8 mouse cellular contexts compared by ENCODE assay signal in genomic region chr2:174110783-174111549, GRCm38 (mm10). TPM values are rescaled to one million over a fixed set of nuclear protein-coding genes. Genes with fewer than 3 reads are reported as not detected.
DNase-seq lines count a peak whose midpoint lies in the region; ATAC-seq lines count a peak whose summit lies in the region.

No protein-coding gene starts in this region.

- peak; percentile 10 for DNase-seq in right cerebral cortex, postnatal 25 days
- no peak for DNase-seq in right cerebral cortex, postnatal 14 days
- DNase-seq in embryo, embryonic 11.5 days (ENCODE audit: low read depth, low spot score): peak; percentile 37
- DNase-seq in midbrain, embryonic 11.5 days (ENCODE audit: low spot score, missing footprints): peak; percentile 90
- peak; percentile 58 for DNase-seq in testis, postnatal 14 days (ENCODE audit: low spot score)
- DNase-seq in layer of hippocampus, adult 8-10 months (ENCODE audit: low spot score in 2 of 2): no peak

- H3K9me3 ChIP-seq in heart, embryonic 12.5 days (replicated peaks): no peaks in the 10 kb centered on the region
- no peaks in the 10 kb centered on the region for H3K9me3 ChIP-seq in limb, embryonic 12.5 days
- H3K9me3 ChIP-seq in midbrain, embryonic 11.5 days (ENCODE audit: control insufficient read depth, low read length): no peaks in the 10 kb centered on the region

- H3K4me1 ChIP-seq in heart, embryonic 12.5 days (replicated peaks): peaks cover 29% of the 10 kb centered on the region
- peaks cover 18% of the 10 kb centered on the region for H3K4me1 ChIP-seq in limb, embryonic 12.5 days (replicated peaks)
- peaks cover 10% of the 10 kb centered on the region for H3K4me1 ChIP-seq in midbrain, embryonic 11.5 days (ENCODE audit: control insufficient read depth, insufficient read depth, low read length)

- H3K27ac ChIP-seq in heart, embryonic 12.5 days (ENCODE audit: poor library complexity, severe bottlenecking): peak overlapping the region; percentile 17; the same call in 1 of the 2 replicates
- peak overlapping the region; percentile 84; the same call in 1 of the 2 replicates for H3K27ac ChIP-seq in limb, embryonic 12.5 days
- H3K27ac ChIP-seq in midbrain, embryonic 11.5 days (ENCODE audit: low read depth, low read length): peak overlapping the region; percentile 20; the same call in 1 of the 2 replicates

- peak overlapping the region; percentile 84 for H3K4me2 ChIP-seq in heart, embryonic 12.5 days
- peak overlapping the region; percentile 90 for H3K4me2 ChIP-seq in limb, embryonic 12.5 days
- H3K4me2 ChIP-seq in midbrain, embryonic 11.5 days: peak overlapping the region; percentile 79

- 46% methylated on average over 33 of the region's 33 CpGs for WGBS in heart, embryonic 12.5 days
- 49% methylated on average over 33 of the region's 33 CpGs for WGBS in limb, embryonic 12.5 days
- 58% methylated on average over 33 of the region's 33 CpGs for WGBS in midbrain, embryonic 11.5 days

- ATAC-seq in heart, embryonic 12.5 days (ENCODE audit: insufficient number of reproducible peaks, low FRiP score): peak; percentile 31; the same call in 1 of the 2 replicates
- peak; percentile 41; the same call in 1 of the 2 replicates for ATAC-seq in limb, embryonic 12.5 days (ENCODE audit: insufficient number of reproducible peaks, insufficient read depth, low FRiP score, low TSS enrichment, low read depth)
- ATAC-seq in midbrain, embryonic 11.5 days (ENCODE audit: low FRiP score): no peak; the same call in 1 of the 2 replicates

- H3K4me3 ChIP-seq in heart, embryonic 12.5 days: peak overlapping the region; percentile 70
- H3K4me3 ChIP-seq in limb, embryonic 12.5 days (replicated peaks): peak overlapping the region; percentile 64
- peak overlapping the region; percentile 55 for H3K4me3 ChIP-seq in midbrain, embryonic 11.5 days (ENCODE audit: low read depth, low read length)

- H3K27me3 ChIP-seq in heart, embryonic 12.5 days (replicated peaks): no peaks in the 10 kb centered on the region
- no peaks in the 10 kb centered on the region for H3K27me3 ChIP-seq in limb, embryonic 12.5 days
- no peaks in the 10 kb centered on the region for H3K27me3 ChIP-seq in midbrain, embryonic 11.5 days (ENCODE audit: control insufficient read depth, insufficient read depth, low read length)

- peak overlapping the region; percentile 89 for H3K9ac ChIP-seq in heart, embryonic 12.5 days
- peak overlapping the region; percentile 91 for H3K9ac ChIP-seq in limb, embryonic 12.5 days (replicated peaks)
- peak overlapping the region; percentile 91 for H3K9ac ChIP-seq in midbrain, embryonic 11.5 days (ENCODE audit: low read length)

- peaks cover 35% of the 10 kb centered on the region for H3K36me3 ChIP-seq in heart, embryonic 12.5 days
- H3K36me3 ChIP-seq in limb, embryonic 12.5 days: peaks cover 31% of the 10 kb centered on the region
- H3K36me3 ChIP-seq in midbrain, embryonic 11.5 days (ENCODE audit: control insufficient read depth, insufficient read depth, low read length): no peaks in the 10 kb centered on the region

RNA-seq across cellular contexts. Expression of gene Npepl1, which starts 0.8 kb away (rescaled TPM):
- polyA plus RNA-seq in heart, embryonic 12.5 days (2016; fragmentation: Nextera tagmentation; extraction: Ambion mirVana): 45.5 and 46.1 TPM in 2 replicates
- 52.6 and 56.6 TPM in 2 replicates for polyA plus RNA-seq in limb, embryonic 12.5 days (2016; fragmentation: Nextera tagmentation; extraction: Ambion mirVana)
- 30.5 and 34.0 TPM in 2 replicates for polyA plus RNA-seq in midbrain, embryonic 11.5 days (2014; fragmentation: Nextera tagmentation; extraction: Ambion mirVana)
- total RNA-seq in layer of hippocampus, adult 8-10 months (2022): 10 to 100 TPM; 12.2 to 18.4 (median 15.6) TPM

RNA-seq across cellular contexts. Expression of gene Stx16, which starts 34.9 kb away (rescaled TPM):
- polyA plus RNA-seq in heart, embryonic 12.5 days (2016; fragmentation: Nextera tagmentation; extraction: Ambion mirVana): 10.5 and 11.2 TPM in 2 replicates
- polyA plus RNA-seq in limb, embryonic 12.5 days (2016; fragmentation: Nextera tagmentation; extraction: Ambion mirVana): 12.7 and 13.6 TPM in 2 replicates
- 8.1 and 9.3 TPM in 2 replicates for polyA plus RNA-seq in midbrain, embryonic 11.5 days (2014; fragmentation: Nextera tagmentation; extraction: Ambion mirVana)
- 10 to 100 TPM; 61.1 to 73.8 (median 70.3) TPM for total RNA-seq in layer of hippocampus, adult 8-10 months (2022)

Comparison
In these comparisons a context has a peak if more than half of its experiments do, and no peak if none do; other contexts are left out.
1. DNase-seq: peak in right cerebral cortex, postnatal 25 days (single experiment), embryo, embryonic 11.5 days (single experiment), midbrain, embryonic 11.5 days (single experiment) and testis, postnatal 14 days (single experiment); none in right cerebral cortex, postnatal 14 days (single experiment) and layer of hippocampus, adult 8-10 months (0 of 2).
2. H3K27ac ChIP-seq: peak in every context shown above with its lines; median percentile 84 in limb, embryonic 12.5 days; 20 in midbrain, embryonic 11.5 days; 17 in heart, embryonic 12.5 days.
3. Peak in every context shown above with its lines, with median percentiles within 50 percentile points of each other: H3K4me2 ChIP-seq, H3K4me3 ChIP-seq and H3K9ac ChIP-seq.